Mouse (Mus musculus) heart, postnatal 0 days (tissue): ENCODE measurements around the gene Eif5a2. TPM values are rescaled to one million over a fixed set of nuclear protein-coding genes. Genes with fewer than 3 reads are reported as not detected.

ENCODE experiments used
- ATAC-seq: fragments of 200-750 bp; cut with Nextera tagmentation; 2 replicates; pipeline ENCODE4 v1.8.0; 2017; ENCODE audit warnings: low read depth, moderate number of reproducible peaks, moderate library complexity; ENCODE audit not compliant: insufficient read depth
- DNase-seq: peaks from one replicate; pipeline ENCODE4 v3.0.0-alpha.2; 2016; ENCODE audit warnings: low spot score
- H3K27ac ChIP-seq: fragments of 300-500 bp; sonication (generic); 2 replicates; pipeline ENCODE4 v1.5.1; 2014; ENCODE audit warnings: low read depth, mild to moderate bottlenecking
- H3K27me3 ChIP-seq: fragments of 300-500 bp; sonication (generic); 2 replicates; pipeline ENCODE4 v1.6.1; 2014; ENCODE audit warnings: low read length, mixed read lengths; ENCODE audit not compliant: control insufficient read depth, insufficient read depth
- H3K36me3 ChIP-seq: fragments of 300-500 bp; sonication (generic); replicated peaks from 2 replicates; pipeline ENCODE4 v1.6.1; 2014; ENCODE audit warnings: low read length, mixed read lengths; ENCODE audit not compliant: control insufficient read depth, insufficient read depth
- H3K4me1 ChIP-seq: fragments of 300-500 bp; sonication (generic); 2 replicates; pipeline ENCODE4 v1.6.1; 2014; ENCODE audit warnings: antibody characterized with exemption; ENCODE audit not compliant: control insufficient read depth, insufficient read depth
- H3K4me2 ChIP-seq: fragments of 300-500 bp; sonication (generic); 2 replicates; pipeline ENCODE4 v1.6.1; 2014; ENCODE audit warnings: low read depth, mild to moderate bottlenecking, low read length, moderate library complexity
- H3K4me3 ChIP-seq: fragments of 300-500 bp; sonication (generic); 2 replicates; pipeline ENCODE4 v1.5.1; 2014; ENCODE audit warnings: low read depth, low read length
- H3K9ac ChIP-seq: fragments of 300-500 bp; sonication (generic); replicated peaks from 2 replicates; pipeline ENCODE4 v1.6.1; 2014; ENCODE audit warnings: low read depth, low read length, mixed read lengths
- H3K9me3 ChIP-seq: fragments of 300-500 bp; sonication (generic); replicated peaks from 2 replicates; pipeline ENCODE4 v1.6.1; 2016; ENCODE audit warnings: low read length; ENCODE audit not compliant: control insufficient read depth
- CTCF ChIP-seq: IDR thresholded peaks from 2 replicates; pipeline ENCODE4 v1.5.1; 2016; ENCODE audit warnings: antibody characterized with exemption, control low read depth, low read depth
- EP300 ChIP-seq: IDR thresholded peaks from 2 replicates; pipeline ENCODE4 v1.6.1; 2016; ENCODE audit warnings: antibody characterized with exemption, low read depth
- WGBS: fragments of 180-500 bp; shearing (Covaris S2); extraction: QIAGEN DNeasy Blood & Tissue Kit; methylation state at CpG from one replicate; pipeline ENCODE4 v1.1.7; 2014; 5-methylcytosine and 5-hydroxymethylcytosine counted together
- polyA plus RNA-seq: library from polyadenylated mRNA; unstranded; fragments of >200 nt; fragmentation: Nextera tagmentation; extraction: Ambion mirVana; gene quantifications from 2 replicates; pipeline ENCODE4 v1.2.1, GENCODE M21; 2015
- total RNA-seq: library from RNA; depleted of rRNA; stranded (reverse); fragments of >200 nt; gene quantifications from 2 replicates; pipeline ENCODE4 v1.2.3, GENCODE M21; 2014; ENCODE audit warnings: low replicate concordance; rRNA removed

The Eif5a2 gene
- total and polyA plus RNA-seq, 2 experiments from 2014 or later: 5.2 to 5.9 TPM

DNA sequence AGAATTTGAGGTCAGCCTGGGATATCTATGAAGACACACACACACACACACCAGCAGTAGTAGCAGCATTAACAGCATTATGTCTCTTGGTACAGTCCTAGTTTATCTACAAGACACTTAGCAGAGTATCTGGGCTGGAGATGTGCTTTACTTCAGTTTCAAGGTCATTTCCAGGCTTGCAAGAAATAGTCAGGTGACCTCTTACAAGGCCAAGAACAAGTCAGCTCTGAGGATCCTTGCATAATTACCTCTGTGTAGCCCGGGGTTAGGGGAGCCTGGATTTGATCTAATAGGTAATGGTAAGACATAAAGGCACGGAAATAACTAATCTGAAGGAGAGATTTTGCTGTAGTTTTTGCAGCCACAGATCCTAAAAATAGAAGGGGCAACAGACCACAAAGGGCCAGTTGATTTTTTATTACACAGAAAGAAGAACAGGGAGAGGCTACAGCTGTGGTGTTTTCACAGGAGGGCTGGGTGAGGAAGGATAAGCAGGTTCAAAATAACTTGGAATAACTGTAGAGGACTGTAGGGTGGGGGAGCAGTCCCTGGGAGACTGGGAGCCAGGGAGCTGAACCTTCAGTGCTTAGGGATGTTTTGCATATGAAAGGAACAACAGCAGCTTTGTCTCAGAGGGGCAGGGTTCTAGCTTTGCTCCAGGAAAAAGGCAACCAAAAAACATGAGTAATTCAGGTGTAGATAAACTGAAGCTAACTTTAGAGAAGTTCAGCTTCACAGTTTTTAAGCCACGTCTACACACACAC is 61.0 kb downstream of the Eif5a2 start:
- Histone ChIP-seq H3K27ac (no peak overlapping the region), H3K4me3 (no peak overlapping the region), H3K4me1 (no peaks in the 10 kb centered on the region), H3K27me3 (no peaks in the 10 kb centered on the region), H3K36me3 (no peaks in the 10 kb centered on the region), H3K9me3 (no peaks in the 10 kb centered on the region), H3K9ac (no peak overlapping the region), H3K4me2 (no peak overlapping the region)
- ATAC-seq (no peak), DNase-seq (no peak)
- TF ChIP-seq EP300: no peak
- no peak for TF ChIP-seq CTCF
- 20% methylated on average over 3 of the region's 3 CpGs for WGBS

DNA sequence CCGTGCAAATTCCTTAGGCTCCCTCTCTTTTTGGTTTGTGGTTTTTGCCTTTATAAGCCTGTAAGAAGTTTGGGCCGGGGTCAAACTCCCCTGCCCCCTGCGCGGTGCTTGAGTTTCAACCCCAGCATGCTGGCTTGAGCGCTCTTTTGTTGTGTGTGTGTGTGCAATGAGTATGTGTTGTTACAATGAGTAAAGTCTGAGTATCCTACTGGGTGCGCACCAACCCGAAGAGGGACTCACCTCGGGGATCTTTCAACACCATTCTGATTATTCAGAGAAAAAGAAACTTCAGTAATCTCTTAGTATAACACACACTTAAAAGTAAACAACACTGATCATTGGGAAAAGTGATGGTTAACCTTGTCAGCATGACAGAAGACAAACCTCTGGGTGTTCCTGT is 62.2 kb downstream of the Eif5a2 start:
- no peak for DNase-seq
- no peak overlapping the region for H3K4me2 ChIP-seq
- no peak for TF ChIP-seq EP300
- TF ChIP-seq CTCF: no peak
- no peaks in the 10 kb centered on the region for H3K27me3 ChIP-seq
- no peaks in the 10 kb centered on the region for H3K9me3 ChIP-seq
- no peak for ATAC-seq
- no peak overlapping the region for H3K9ac ChIP-seq
- H3K4me3 ChIP-seq: no peak overlapping the region
- H3K27ac ChIP-seq: no peak overlapping the region
- H3K36me3 ChIP-seq: no peaks in the 10 kb centered on the region
- no peaks in the 10 kb centered on the region for H3K4me1 ChIP-seq
- WGBS: 70% methylated on average over 8 of the region's 8 CpGs

DNA sequence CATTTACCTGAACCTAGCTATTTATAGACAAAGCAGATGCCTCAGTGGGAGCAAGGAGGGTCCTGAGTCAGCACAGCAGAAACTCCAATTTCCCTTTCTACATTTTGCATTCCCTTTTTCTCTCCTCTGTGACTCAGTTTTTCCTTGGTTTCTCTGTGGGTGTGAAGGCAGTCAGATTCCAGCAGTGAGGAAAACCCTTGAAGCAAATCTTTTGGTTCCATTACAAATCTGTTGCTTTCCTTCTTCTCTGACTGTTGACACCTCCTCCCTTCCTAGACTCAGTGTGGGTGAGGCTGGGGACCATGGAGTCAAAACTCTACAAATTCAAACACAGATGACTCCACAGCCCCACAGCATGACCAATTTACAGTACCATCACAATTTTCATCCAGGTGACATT is 66.0 kb downstream of the Eif5a2 start:
- H3K36me3 ChIP-seq: no peaks in the 10 kb centered on the region
- TF ChIP-seq CTCF: no peak
- no peak for TF ChIP-seq EP300

More for the DNA sequence above, 66.0 kb downstream of the Eif5a2 start:
- H3K4me3 ChIP-seq: no peak overlapping the region
- ATAC-seq (no peak), DNase-seq (no peak)
- no peaks in the 10 kb centered on the region for H3K4me1 ChIP-seq
- H3K4me2 ChIP-seq: no peak overlapping the region
- H3K9ac ChIP-seq: no peak overlapping the region
- no peak overlapping the region for H3K27ac ChIP-seq
- H3K9me3 ChIP-seq: no peaks in the 10 kb centered on the region
- no peaks in the 10 kb centered on the region for H3K27me3 ChIP-seq

Other genes with a start within 250 kb of the Eif5a2 start
- gene Slc2a2, start 83.4 kb upstream of the Eif5a2 start, total RNA-seq: 2.4 TPM in 1 of 2 replicates, not detected in the other
- gene Slc2a2, start 83.4 kb upstream of the Eif5a2 start, polyA plus RNA-seq: 0.08 and 0.20 TPM in 2 replicates
- gene Rpl22l1, start 24.2 kb downstream of the Eif5a2 start, total RNA-seq: 106 and 109 TPM in 2 replicates
- gene Rpl22l1, start 24.2 kb downstream of the Eif5a2 start, polyA plus RNA-seq: 186 and 201 TPM in 2 replicates
- not detected in 2 replicates for gene Gm1527, start 111.3 kb downstream of the Eif5a2 start, total RNA-seq
- gene Gm1527, start 111.3 kb downstream of the Eif5a2 start, polyA plus RNA-seq: not detected in 2 replicates